Mouse (Mus musculus) CD4-positive, CD25-positive, alpha-beta regulatory T cell, adult 2 months (primary cell): ENCODE results near the gene Xirp2.
"Not testable (repeated sequence)": the region's sequence is repeated elsewhere in the genome, so short reads cannot be mapped to it uniquely, and the experiment has no call there.

Source experiments
- DNase-seq: peaks from one replicate; pipeline ENCODE4 v3.0.0-alpha.2; 2012; ENCODE audit warnings: low read depth, low spot score

Gene Xirp2

GRCm38 (mm10) chr2:67445780-67446179 is at the start of gene Xirp2:
TSS of gene Xirp2 (plus strand) at chr2:67446002.
- no peak for DNase-seq

DNA sequence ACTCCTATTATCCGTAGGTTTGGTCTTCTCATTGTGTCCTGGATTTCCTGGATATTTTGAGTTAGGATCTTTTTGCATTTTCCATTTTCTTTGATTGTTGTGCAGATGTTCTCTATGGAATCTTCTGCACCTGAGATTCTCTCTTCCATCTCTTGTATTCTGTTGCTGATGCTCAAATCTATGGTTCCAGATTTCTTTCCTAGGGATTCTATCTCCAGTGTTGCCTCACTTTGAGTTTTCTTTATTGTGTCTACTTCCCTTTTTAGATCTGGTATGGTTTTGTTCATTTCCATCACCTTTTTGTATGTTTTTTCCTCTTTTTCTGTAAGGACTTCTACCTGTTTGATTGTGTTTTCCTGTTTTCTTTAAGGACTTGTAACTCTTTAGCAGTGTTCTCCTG is 32.4 kb upstream of the Xirp2 start, which contains the start of gene Gm21830:
Gm21830 (plus strand) TSS at position 301 of the 400 bp plus-strand sequence.
- not testable (repeated sequence) for DNase-seq

- DNase-seq = no peak
These were observed 24.9 kb upstream of the Xirp2 start for GRCm38 (mm10) chr2:67420853-67421252.

- DNase-seq = no peak
These were observed 23.0 kb upstream of the Xirp2 start for GRCm38 (mm10) chr2:67422799-67423198.

DNA sequence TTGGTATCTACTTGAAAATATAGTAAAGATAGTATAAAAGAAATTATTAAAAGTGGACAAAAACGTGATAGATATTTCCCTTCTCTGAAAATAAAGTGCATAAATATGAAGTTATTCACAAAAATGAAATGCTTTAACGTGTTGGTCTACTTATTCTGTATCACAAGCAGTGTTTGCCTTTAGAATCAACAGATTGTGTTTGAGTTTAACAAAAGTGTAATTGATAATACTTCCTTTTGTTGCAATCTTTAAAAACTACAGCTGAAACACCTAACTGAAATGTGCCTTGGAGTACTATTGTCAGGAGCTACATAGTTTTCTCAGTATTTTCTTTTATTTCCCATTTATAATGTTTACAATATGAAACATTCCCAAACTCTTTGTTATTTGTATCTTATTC is 12.7 kb upstream of the Xirp2 start, which contains the start of gene Gm26727:
Gm26727 (minus strand) TSS at position 101 of the 400 bp plus-strand sequence.
- no peak for DNase-seq

GRCm38 (mm10) chr2:67438309-67438708 is 7.5 kb upstream of the Xirp2 start:
- no peak for DNase-seq

GRCm38 (mm10) chr2:67446772-67447171 is 970 bp downstream of the Xirp2 start:
- DNase-seq = no peak

DNA sequence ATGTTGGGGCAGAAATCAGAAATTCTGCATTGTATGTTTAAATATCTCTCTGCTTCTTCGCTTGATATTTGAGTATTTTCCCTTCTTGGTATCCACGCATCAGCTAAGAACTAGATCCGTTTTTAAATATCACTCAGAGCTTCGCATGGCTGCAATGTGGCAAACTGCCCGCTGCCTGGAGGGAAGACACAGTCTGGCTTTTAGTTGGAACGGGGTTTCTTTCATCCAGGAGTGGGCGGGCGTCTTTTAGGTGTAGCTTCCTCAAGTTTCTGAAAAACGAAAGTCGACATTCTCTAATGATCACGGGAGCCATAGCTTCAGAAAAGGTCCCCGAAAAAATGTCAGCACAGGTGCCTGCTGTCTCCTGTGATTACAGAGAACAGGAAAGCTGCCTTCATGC is 1.4 kb downstream of the Xirp2 start:
- DNase-seq = no peak

DNA sequence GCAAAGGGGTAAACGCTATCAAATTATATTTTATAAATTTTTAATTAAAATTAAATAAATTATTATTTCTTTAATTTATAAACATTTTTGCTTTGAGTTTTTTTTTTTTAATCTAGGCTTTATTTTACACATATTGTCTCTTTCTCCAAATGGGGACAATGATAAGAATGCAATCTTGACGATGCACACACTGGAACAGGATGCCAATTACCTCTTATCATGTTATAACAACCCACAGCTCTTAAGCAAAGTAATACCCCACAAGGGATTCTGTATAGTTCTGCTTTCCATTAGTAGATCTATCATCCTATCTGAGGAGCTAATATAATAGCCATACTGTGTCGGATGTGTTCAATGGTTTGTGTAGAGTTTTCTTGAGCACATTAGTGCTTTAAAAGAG is 15.1 kb downstream of the Xirp2 start:
- no peak for DNase-seq

GRCm38 (mm10) chr2:67467036-67467435 is 21.2 kb downstream of the Xirp2 start:
- DNase-seq = no peak

DNA sequence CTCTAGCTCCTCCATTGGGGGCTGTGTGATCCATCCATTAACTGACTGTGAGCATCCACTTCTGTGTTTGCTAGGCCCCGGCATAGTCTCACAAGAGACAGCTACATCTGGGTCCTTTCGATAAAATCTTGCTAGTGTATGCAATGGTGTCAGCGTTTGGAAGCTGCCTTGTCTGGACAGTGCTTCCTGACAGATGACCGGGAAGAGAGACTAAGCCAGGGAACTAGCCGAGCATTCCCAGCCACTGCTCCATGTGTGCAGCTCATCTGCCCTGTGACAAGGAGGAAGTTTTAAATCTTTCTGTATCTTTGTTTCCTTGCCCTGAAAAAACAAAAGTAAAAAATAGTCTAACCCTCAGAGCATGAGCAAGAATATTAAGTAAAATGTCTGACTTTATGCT is 24.2 kb downstream of the Xirp2 start:
- not testable (repeated sequence) for DNase-seq

- peak; percentile 9 for DNase-seq
These were observed 32.0 kb downstream of the Xirp2 start for GRCm38 (mm10) chr2:67477753-67478152.

DNA sequence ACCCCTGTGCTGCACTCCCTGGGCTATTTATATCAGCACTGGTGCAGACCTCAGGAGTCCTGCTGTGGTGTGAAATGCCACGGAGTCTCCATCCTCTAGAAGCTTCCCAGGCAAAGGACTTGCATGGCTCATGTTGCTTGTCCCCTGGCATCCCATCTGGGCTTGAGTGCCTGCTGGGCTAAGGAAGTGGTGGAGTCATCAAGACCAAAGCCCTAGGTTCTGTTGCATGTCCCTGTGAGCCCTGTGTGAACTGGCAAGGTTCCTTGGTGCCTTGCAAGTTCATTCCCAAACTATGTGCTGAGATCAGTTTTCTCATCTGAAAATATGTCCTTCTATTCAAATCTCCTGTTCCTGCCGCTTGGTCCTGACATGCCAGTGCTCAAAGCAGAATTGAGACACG is 35.2 kb downstream of the Xirp2 start:
- no peak for DNase-seq

- no peak for DNase-seq
These were observed 40.9 kb downstream of the Xirp2 start for GRCm38 (mm10) chr2:67486721-67487120.

- DNase-seq = no peak
These were observed 41.4 kb downstream of the Xirp2 start for GRCm38 (mm10) chr2:67487162-67487561.

DNA sequence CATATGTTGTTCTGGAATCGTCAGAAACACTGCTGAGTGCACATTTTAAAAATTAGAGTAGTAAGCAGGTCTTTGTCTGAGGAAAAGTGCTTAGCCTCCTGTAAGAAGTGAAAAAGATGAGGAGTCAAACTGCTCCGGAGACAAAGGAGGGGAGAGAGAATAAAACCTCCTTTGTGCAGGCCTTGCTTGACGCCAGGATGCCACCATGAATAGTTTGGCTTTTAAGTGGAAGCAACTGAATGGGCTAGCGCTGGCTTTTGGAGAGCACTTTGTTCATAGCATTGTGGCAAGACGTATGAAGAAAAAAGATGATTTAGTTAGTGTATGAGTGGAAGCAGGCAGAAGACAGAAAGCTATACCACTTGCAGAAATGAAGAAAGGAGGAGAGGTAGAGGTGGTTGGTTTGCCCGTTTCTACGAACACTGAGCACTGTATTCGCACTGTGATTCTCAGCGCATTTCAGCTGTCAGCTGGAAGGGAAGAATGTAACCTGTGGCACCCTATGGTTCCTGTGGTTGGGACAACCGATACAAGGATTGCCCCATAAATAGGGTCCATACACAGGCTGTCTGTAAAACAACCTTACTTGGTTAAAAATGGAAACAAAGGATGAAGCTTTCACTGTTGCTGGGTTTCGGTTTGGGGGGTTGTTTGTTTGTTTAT is 42.8 kb downstream of the Xirp2 start:
- no peak for DNase-seq

- DNase-seq = no peak
These were observed 43.3 kb downstream of the Xirp2 start for GRCm38 (mm10) chr2:67489128-67489492.

DNA sequence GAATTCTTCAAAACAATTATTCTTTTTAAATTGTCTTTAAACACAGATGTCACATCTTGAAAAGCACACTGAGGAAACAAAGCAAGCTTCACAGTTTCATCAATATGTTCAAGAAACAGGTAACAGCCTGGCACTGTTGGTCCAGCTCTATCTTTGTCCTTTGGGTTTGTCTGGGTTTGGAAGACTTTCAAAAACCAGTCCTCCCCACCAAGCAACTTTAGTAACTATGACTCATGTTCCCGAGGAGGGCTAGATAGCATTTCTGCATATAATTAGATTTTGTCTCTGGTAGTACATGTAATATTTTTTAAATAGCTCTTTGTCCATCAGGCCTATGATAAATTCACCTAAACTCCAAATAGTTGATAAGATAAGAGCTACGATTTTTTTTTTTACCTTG is 59.7 kb downstream of the Xirp2 start:
- DNase-seq = no peak

GRCm38 (mm10) chr2:67516405-67516804 is 70.6 kb downstream of the Xirp2 start:
- DNase-seq = no peak

DNA sequence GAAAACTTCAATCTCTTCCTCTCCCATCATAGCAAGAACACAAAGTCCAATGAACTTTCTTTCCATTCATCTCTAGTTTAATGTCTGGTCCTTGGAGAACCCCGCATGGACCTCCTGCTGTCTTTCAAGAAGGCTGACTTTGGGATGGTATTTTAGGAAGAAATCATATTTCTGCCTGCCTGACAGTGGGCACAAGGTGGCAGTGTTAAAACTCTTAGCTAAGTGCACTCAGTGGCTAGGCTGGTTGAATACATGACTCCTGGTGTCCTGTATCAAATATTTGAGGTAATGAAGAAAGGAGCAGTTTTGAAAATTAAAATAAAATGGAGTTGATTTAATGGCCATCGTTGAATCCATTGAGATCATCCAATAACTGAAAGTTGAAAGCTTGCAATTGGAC is 89.5 kb downstream of the Xirp2 start:
- DNase-seq = no peak

DNA sequence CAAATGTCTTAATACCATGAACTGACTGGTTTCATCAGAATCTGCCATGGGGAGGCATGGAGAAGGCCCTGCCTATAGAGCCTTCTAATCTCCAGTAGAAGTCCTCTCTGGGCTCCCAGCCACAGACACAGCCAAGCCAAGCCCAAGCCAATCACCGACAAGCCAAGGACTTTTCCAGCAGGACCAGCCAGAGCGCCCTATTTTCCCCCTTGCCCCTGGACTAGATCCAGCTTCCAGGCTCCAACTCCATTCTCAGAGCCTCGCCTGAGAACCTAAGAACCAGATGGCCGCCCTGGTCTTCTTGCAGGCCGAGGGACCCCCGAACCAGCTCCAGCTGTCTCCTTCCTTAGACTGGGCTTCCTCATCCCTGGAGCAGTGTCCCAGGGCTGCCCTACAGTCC is 93.6 kb downstream of the Xirp2 start:
- DNase-seq = no peak

DNA sequence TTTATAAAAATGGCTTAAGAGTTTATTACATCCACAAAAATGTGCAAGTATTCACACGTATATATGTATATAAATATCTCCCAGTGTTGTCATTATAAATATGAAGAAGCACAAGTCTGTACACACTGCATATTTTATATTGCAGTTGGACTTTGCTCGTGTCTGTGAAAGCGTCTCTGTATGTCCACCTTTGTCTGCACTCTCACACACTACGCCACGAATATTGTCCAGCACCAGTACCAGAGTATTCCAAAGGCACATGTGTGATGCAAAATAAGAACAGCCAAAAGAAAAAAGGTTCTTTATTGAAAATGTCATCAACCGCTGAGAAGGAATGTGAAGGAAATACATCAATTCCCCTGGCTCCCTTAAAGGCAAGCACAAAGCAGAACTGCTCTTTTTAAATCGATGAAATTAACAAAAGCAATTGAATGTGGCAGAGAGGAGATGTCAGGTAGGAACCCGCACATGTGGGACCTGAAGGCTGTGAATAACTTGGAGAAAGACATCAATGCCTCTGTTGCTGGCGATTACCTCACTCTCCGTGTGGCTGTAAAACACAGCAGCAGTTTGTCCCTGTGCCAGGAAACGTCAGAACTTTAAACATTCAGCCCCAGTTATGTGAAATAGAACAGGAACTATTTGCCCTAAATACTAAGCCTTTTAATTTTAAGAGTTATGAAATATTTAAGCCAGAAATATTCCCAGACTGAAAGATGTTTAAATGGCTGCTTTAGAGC is 96.3 kb downstream of the Xirp2 start:
- no peak for DNase-seq

DNA sequence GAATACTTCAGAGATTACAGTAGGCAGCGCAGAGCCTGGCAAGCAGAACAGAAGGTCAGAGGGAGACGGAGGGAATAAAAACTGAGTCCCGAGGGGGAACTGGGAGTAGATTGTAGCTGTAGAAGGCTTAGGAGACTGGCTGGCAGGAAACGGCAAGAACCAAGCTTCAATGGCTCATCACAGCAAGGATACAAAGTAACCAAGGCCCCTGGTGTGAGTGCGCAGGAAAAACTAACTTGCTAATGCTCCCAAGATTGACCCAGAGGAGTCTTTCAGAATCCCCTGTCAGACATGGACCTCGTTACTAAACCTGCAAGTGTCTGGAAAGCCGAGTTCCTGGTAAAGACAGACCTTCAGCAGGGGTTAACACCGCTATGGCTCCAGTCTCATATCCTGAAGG is 98.6 kb downstream of the Xirp2 start:
- DNase-seq = no peak
